Mouse (Mus musculus): Measurements from ENCODE around the gene Spdye4a.

Gene Spdye4a

GRCm38 (mm10) chr5:143226790-143227189 lies at the start of gene Spdye4a:
Spdye4a (minus strand) TSS chr5:143226890.
- TF ChIP-seq GATA4 (IDR thresholded peaks at IDR 0.05; ENCODE audit: insufficient replicate concordance, low read length): no peak

DNA sequence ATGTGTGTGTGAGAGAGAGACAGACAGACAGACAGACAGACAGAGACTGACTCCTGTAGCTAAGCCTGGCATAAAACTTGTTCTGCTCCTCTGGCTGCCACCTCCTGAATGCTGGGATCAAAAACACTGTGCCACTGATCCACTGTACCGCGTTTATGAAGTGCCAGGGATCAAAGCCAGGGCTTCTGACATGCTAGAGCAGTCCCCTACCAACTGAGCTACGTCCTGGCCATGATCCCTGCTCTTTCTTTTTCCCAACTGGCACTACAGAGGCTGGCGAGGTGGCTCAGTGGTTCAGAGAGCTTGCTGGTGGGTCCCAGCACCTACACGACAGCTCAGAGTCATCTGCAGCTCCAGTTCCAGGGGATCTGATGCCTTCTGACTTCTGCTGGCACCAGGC lies 49.1 kb upstream of the Spdye4a start:
- TF ChIP-seq GATA4 (IDR thresholded peaks at IDR 0.05; ENCODE audit: insufficient replicate concordance, low read length): no peak

DNA sequence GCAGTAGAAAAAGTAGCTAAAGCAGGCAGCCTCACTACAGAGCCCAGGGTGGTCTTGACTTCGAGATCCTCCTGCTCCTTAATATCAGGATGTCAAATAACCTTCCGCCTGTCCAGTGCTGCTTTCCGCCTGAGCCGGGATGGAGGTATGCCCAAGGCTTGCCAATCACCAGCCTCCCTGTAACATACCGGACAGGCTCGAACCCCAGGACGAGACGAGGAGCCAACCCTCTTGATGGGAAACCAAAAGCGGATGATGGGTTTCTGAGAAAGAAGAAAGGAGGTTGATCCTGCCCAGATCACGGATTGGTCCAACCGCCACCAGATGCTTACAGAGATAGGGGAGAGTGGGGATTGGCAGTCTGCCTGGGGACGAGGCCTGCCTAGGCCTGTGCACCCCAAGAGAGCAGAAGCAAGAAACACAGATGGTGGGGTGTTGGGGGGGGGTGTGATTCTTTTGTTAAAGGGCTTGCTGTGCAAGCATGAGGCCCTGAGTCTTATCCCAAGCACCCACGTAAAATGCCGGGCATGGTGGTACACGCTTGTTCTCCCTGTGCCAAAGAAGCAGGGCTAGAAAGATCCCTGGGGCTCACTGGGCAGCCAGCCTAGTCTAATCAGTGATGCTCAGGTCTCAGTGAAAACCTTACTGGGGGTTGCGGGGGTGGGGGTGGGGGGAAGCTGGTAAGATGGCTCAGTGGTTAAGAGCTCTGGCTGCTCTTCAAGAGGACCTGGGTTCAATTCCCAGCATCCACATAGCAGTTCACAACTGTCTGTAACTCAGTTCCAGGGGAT lies 46.0 kb upstream of the Spdye4a start:
- no peak for TF ChIP-seq GATA4 (IDR thresholded peaks at IDR 0.05; ENCODE audit: insufficient replicate concordance, low read length)

DNA sequence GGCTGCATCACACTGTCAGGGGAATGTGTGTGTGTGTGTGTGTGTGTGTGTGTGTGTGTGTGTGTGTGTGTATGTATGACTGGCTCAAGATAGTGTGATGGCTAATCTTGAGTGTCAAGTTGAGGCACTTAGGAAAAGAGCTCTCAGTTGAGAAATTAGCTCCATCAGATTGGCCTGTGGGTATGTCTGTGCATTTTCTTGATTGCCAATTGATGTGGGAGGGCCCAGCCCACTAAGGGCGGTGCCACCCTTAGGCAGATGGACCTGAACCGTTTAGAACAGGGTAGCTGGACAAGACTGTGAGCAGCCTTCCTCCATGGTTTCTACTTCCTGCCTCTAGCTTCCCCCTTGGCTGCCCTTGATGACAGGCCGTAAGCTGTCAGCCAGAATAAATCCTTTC lies 45.4 kb upstream of the Spdye4a start:
- no peak for TF ChIP-seq GATA4 (IDR thresholded peaks at IDR 0.05; ENCODE audit: insufficient replicate concordance, low read length)

DNA sequence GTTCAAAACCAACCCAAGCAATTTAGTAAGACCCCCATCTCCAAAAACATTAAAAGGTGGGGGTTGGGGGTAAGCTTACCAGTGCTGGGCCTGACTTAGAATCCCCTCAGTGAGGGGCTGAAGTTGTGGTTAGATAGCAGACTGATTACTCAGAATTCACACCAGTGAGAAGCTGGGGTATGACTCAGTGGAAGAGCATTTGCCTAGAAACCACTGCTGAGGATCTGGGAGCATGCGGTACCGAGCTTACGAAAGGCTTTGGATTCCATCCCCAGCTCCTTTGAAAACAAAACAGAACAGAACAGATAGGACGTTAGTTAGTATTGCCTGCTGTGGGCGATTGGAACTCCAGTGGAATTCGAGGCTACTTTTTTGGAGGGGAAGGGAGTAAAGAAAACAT lies 45.0 kb upstream of the Spdye4a start:
- TF ChIP-seq GATA4 (IDR thresholded peaks at IDR 0.05; ENCODE audit: insufficient replicate concordance, low read length): no peak

- no peak for TF ChIP-seq GATA4 (IDR thresholded peaks at IDR 0.05; ENCODE audit: insufficient replicate concordance, low read length)
Measured at GRCm38 (mm10) chr5:143270151-143270519, 43.4 kb upstream of the Spdye4a start.

- no peak for TF ChIP-seq GATA4 (IDR thresholded peaks at IDR 0.05; ENCODE audit: insufficient replicate concordance, low read length)
Measured at GRCm38 (mm10) chr5:143269363-143270150, 42.9 kb upstream of the Spdye4a start, which contains the start of gene Zfp316. Zfp316 (minus strand) TSS chr5:143270022.

GRCm38 (mm10) chr5:143268985-143269362 lies 42.3 kb upstream of the Spdye4a start:
- no peak for TF ChIP-seq GATA4 (IDR thresholded peaks at IDR 0.05; ENCODE audit: insufficient replicate concordance, low read length)

GRCm38 (mm10) chr5:143266794-143267193 lies 40.1 kb upstream of the Spdye4a start:
- no peak for TF ChIP-seq GATA4 (IDR thresholded peaks at IDR 0.05; ENCODE audit: insufficient replicate concordance, low read length)

- TF ChIP-seq GATA4 (IDR thresholded peaks at IDR 0.05; ENCODE audit: insufficient replicate concordance, low read length): no peak
Measured at GRCm38 (mm10) chr5:143265409-143265808, 38.7 kb upstream of the Spdye4a start.

GRCm38 (mm10) chr5:143264689-143265088 lies 38.0 kb upstream of the Spdye4a start:
- TF ChIP-seq GATA4 (IDR thresholded peaks at IDR 0.05; ENCODE audit: insufficient replicate concordance, low read length): no peak

- no peak for TF ChIP-seq GATA4 (IDR thresholded peaks at IDR 0.05; ENCODE audit: insufficient replicate concordance, low read length)
Measured at GRCm38 (mm10) chr5:143261636-143262035, 34.9 kb upstream of the Spdye4a start.

DNA sequence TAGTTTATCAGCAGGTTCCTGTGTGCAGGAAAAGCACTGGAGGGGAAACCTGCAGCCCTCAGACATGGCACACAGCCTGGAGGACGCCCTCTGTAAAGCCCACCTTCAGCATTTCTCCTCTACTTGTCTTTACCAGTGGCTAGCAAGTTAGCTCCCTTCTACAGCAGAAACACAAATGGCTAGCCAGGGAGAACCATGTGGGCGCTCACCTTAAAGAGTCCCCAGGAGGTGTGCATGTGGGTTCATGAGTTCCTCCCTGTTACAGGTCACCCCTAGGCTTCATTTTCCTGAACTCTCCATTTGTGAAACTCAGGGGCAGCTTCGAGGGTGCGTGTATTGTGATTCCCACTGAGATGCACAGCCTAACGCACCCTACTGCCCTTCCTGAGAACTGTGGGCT lies 29.1 kb upstream of the Spdye4a start:
- no peak for TF ChIP-seq GATA4 (IDR thresholded peaks at IDR 0.05; ENCODE audit: insufficient replicate concordance, low read length)

GRCm38 (mm10) chr5:143255131-143255519 lies 28.4 kb upstream of the Spdye4a start:
- no peak for TF ChIP-seq GATA4 (IDR thresholded peaks at IDR 0.05; ENCODE audit: insufficient replicate concordance, low read length)

GRCm38 (mm10) chr5:143254487-143255130 lies 27.9 kb upstream of the Spdye4a start:
- TF ChIP-seq GATA4 (IDR thresholded peaks at IDR 0.05; ENCODE audit: insufficient replicate concordance, low read length): no peak
